Mouse (Mus musculus) layer of hippocampus, adult 9-10 months (tissue): ENCODE results near the gene Edaradd.
"Not testable (repeated sequence)": the region's sequence is repeated elsewhere in the genome, so short reads cannot be mapped to it uniquely, and the experiment has no call there.

Experiments used
- DNase-seq: peaks from one replicate; pipeline ENCODE4 v3.0.0; 2022; ENCODE audit warnings: low spot score

The Edaradd gene

DNA sequence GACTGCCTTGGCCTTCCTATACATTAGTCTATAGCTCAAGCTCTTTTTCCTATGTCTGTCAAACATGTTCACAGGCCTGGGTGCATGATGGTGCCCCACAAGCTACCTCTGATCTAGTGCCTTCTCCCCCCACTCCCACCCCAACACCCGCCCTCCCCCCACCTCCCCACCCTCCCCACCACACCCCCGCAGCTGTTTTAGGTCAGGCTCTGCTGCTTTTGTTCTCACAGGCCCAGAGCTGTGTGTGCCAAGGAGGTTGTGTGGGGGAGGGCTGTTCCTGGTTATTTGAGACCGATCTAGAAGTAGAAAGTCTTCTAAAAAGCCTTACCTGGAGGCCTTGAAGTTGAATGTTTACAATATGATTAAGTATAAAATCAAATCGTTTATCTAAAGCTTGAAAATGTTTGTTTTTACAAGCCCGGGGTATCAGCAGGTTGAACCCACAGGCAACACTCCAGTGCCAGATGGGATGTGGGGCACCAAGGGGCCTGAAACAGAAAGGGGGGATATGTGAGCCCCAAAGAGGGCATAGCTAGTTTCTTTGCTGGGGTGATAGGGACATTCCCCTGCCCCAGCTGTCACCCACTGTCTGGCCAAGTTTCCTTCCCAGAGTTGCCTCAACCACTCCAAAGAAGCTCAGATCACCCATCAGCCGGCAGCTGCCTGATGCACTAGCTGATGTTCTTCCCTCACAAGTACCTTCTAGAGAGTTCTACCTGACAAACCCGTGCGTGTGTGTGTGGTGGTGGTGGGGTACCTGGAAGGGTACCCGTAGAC is 8.9 kb downstream of the Edaradd start:
- DNase-seq, result no peak

DNA sequence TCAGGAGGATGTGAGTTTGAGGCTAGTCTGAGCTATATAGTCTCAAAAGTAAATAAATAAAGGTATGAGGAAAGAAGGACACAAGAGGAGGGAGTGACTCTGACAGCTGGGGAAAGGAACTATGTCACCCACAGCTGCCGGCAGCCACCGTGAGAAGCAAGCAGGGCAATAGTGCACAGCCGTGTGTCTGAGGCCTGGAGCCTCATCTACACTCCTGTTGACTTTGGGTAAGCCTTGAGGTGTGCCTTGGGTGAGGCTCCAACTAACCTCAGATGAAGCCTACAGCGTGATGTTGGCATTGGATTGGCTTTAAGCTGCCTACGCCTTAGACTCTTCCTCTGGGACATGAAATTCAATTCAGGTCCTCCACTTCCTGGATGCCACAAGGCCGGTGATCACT is 10.2 kb downstream of the Edaradd start:
- DNase-seq, result no peak

DNA sequence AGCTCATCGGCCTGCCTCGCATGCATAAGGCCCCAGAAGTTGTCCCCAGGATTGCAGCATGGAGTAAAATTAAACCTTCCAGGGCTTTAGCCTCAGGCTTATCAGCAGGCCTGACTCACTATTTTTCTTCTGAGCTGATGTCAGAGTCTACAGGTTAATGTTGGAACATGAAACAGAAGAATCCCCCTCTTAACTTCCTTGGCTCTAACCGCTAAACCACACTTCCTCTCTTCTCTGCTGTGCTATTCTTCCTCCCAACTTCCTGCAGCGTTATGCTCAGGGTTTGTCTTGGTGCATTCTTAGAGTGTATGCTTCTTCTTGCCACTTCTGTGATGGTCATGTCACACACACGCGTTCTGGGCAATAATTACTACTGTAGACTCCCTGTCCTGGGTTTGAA is 12.8 kb downstream of the Edaradd start:
- no peak for DNase-seq

DNA sequence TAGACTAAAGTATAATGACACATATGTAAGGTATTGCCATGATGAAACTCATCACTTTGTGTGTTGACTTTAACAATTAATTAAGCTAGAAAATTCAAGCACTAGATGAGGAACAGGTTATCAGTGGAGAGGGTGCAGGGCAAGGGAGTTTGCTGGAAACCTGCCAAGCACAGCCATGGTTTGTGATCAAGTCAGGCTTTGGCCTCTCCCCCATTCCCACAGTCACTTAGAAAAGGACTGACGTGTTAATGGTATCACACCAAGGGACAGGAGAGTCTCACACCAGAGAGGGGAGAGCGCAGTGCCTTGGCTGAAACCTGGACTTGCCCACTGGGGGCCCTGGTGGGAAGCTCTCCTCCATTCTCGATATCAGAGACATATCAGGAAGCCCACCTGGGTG is 14.9 kb downstream of the Edaradd start:
- no peak for DNase-seq

DNA sequence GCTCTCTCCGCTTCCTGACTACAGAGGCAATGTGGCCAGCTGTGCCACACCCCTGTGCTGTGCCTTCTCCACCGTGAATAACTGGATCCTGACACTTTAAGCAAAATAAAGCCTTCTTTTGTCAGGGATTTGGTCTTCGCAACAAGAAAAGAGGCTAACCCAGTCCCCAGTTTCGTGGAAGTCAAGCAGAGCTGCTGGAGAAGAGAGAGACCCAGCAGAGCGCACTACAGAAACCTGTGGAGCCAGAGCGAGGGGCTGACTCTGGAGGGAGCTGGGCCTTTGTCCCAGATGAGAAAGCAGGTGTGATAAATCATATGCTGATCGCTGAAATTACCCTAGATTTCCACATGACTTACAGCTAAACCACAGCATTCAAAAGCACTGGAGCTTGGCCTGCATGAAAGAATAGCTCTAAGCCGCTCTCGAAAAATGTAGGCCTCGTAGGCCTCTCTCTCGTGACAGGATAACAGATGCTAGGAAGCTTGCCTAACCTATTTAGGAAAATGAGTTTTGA is 16.9 kb downstream of the Edaradd start:
- no peak for DNase-seq

DNA sequence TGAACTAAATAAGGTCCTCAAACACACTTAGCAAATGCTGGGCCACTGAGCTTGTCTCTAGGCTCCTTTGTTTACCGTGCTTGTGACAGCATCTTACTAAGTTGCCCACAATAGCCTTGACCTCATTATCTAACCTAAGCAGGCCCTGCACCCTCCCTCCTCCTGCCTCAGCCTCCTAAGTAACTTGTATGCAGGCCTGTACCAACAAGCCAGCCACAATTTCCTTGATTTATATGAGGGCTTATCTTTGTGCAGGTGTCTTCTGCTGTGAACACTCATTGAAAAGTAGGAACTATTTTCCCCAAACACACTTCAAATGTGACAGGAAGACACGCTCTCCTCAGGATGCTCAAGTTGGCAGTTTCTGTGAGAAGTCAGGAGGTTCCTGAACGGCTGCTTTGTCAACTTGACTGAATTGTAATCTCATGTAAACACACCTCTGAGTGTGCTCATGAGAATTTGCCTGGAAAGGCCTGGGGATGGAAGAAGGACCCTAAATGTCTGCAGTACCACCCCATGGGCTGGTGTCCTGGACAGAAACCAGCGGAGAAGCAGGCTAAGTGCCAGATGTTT is 17.5 kb downstream of the Edaradd start:
- DNase-seq, result no peak

DNA sequence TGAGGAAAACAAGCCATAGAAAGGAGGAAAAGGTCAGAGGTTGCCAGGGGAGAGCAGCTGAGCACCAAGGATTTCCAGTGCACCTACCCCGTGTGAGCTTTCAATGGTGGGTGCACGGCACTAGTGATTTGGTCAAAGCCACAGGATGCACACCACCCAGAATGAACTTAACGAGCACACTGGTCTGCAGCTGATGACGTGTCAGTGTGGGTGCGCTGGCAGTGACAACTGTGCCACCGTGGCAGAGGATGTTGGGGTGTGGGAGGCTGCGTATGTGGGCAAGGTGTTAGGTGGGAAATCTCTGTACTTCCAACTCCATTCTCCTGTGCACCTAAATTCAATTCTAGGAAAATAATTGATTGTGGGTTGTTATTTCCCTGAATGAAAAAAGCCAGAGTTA is 21.1 kb downstream of the Edaradd start:
- DNase-seq, result no peak

DNA sequence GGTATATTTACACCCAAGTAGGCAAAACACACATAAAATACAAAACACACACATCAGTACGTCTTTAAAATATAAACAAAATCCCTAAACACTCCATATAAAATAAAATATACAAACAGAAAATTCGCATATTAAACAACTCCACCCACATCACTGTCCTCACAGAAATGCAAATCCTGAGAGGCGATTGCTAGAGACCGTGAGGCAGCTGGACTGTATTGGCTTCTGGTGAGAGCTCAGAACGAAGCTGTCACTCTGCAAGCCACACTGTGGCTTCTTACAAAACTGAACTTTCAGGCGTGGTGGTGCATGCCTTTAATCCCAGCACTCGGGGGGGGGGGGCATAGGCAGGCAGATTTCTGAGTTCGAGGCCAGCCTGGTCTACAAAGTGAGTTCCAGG is 22.4 kb downstream of the Edaradd start:
- no peak for DNase-seq

DNA sequence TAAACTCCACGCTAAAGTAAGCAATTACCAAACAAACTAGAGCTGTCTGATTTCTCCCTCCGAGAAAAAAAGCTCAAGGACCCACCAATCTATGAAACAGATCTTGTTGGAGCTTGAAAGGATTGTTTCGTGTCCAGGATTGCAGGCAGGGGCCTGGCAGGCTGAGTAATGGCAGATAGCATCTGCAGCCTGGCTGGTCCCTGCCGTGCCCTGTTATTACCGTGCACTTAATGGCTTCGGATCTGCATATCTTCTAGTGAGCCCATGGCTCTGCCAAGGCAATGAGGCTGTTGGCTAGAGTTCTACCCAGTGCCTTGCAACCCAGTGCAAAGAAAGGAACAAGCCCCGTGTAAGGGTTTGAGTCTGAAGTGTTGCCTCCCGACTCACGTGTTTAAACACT is 25.5 kb downstream of the Edaradd start:
- no peak for DNase-seq

DNA sequence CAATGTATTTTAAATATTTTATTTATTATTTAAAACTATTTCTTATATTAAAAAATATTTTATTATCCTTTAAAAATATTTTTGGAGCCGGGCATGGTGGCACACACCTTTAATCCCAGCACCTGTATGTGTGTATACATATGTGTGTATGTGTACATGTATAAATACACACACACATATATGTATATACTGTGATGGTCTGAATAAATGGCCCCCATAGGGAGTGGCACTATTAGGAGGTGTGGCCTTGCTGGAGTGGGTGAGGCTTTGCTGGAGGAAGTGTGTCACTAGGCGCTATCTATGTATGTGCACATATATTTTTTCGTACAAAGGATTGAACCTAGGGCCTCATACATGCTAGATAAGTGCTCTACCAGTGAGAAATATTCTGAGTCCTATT is 27.7 kb downstream of the Edaradd start:
- DNase-seq, result no peak

DNA sequence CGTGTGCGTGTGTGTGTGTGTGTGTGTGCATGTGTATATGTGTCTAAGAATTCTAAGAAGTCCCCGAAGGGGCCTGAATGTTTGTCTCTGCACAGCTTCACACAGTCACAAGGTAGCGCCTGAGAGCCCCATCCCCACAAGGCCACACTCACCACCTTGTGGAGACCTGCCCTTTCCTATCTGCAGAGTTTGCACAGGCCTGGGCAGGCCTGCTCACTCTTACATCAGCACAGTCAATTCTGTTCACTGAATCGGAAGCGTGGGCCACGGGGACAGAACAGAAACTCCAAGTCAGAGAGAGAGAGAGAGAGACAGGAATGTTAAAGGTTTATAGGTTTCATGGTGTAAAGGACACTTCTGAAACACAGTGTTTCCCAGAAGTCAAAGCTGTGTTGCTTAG is 34.6 kb downstream of the Edaradd start:
- no peak for DNase-seq

DNA sequence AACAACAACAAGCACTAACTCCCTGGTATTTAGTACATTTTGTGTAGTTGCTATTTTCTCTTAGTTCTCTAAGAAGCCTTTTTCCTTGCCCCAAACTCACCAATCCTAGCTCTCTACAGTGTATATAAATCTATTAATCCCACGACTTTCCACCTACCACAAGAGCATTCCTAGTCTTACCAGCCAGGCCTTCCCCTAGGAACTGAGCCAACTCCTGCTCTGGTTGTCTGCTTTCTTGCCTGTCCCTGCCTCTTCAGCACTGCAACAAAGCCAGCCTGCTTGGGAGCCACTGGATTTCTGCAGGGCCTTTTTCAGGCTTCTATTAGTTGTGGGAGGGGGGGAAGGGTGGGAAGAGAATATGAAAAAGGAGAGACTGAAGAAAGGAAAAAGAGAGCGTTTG is 35.0 kb downstream of the Edaradd start:
- no peak for DNase-seq

DNA sequence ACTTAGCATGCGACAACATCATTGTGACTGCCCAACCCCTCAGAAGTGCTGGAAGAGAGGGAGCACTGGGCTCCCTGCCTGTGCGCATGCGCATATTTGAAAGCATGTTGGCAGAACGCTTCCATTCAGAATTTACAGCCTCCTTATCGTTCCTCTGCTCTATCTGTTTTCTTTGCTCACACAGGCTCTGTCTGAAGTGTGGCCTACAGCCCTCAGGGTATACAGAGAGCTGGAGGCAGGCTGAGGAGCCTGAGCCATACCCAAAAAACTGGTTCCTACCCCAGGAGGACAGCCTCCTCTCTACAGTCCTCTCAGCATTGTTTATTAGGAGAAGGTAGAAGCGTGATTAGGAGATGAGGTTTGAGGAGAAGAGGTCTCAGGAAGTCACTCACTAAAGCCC is 40.4 kb downstream of the Edaradd start:
- no peak for DNase-seq

DNA sequence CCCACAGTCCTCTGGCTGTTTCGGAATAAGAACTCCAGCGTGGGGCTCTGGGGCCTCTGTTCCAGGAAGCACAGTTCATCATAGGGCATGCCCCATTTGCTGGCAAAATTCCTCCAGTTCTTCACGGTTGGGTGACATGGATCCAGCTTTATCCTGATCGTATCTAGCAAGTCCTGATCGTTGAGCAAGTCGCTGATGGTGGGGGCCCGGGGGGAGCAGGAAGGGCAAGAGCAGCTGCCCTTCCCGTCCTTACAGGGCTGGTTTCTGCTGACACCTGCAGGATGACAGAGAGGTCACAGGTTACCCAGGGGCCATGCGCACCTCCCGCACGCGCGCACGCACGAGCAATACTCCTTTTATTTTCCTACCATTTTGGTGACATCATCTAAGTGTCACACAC is 41.9 kb downstream of the Edaradd start:
- DNase-seq, result no peak

DNA sequence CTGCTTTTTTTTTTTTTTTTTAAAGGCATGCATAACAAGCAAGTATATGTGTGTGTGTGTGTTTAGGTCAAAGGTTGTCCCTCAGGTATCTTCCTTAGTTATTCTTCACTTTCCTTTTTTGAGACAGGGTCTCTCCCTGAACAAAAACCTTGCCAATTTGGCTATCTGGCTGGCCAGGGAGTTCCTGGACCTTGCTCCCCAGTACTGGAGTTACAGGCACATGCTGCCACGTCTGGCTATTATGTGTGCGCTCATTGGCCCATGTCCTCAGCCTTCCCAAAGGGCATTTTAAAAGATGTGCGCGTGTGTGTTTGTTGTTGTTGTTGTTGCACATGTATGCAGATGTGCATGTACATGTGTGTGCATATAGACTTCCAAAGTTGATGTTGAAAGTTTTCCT is 43.4 kb downstream of the Edaradd start:
- DNase-seq, result no peak

DNA sequence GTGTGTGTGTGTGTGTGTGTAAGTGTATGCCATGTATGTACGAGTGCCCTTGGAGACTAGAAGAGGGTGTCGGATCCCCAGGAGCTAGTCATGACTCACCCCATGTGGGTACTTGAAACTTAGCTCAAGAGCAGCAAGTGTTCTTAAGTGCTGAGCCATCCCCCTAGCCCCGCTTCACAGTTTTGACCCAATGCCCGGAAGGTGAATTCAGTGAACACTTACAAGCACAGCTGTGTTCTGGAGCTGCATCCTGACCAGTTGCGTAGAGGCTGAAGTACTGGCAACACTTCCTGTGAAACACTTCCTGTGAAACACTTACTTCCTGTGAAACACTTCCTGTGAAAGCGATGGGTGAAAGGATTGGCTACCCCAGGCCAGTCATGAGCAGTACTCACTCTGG is 45.0 kb downstream of the Edaradd start:
- DNase-seq, result no peak

DNA sequence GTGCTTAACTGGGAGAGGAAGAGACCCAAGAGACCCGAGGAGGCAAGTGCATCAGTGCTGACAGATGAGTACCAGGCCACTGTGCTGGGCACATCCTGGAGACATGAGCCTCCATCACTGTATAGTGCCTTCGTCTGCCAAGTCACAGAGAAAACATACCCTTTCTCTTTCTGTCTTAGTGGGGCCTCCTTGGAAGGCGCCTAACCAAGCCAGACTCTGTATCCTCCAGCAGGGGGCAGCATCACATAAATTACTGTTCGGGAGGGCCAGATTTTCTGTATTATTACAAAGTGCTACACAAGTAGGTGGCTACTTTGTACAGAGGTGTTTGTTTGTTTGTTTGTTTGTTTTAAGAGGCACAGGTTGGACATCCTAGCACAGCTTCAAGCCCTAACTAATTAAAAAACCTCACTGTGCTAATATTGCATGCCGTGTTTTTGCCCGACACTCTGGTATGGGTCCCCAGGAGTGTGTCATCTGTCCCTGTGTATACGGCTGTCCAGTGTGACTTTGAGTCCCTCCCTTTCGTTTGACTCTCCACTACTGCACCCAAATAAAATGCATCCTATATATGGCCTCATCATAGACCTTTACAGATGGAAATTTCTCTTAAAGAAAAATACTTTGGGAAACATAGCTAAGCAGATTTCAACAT is 46.4 kb downstream of the Edaradd start:
- DNase-seq, result peak; percentile 60

DNA sequence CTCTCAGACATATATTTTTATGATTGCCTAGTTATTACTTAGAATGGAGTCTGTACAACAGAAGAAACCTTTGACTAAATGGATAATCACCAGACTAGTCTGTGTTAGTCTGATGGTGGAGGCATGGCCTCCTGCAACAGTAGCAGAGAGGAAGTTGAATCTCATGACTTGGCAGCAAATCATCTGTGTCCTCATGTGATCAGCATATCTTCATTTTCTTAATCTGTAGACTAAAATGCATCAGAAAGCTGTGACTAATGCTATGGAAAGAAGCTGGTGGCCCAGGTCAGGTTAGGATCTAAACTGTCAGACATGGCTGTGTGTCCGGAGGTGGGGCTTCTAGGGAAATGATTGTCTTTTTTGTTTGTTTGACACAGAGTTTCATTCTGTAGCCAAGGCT is 51.8 kb downstream of the Edaradd start:
- no peak for DNase-seq

DNA sequence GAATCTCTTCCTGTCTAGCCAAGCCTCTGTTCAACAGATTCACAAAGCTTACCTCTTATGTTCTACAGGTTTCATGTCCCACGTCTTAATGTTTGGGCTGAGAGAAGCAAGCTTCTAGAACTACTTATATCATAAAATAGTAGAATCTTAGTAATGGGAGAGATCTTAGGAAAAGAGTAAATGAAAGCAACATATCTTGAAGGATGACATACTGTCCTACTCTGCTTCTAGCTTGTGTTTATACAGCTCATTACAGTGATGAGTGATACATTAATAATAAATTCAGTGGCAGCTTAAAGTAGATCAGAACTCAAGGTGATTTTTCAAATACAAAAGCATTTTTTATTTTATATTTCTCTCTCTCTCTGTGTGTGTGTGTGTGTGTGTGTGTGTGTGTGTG is 55.4 kb downstream of the Edaradd start, which contains the start of gene Lgals8:
Gene Lgals8 (minus strand): TSS at position 101 of the 400 bp plus-strand sequence.
- no peak for DNase-seq

DNA sequence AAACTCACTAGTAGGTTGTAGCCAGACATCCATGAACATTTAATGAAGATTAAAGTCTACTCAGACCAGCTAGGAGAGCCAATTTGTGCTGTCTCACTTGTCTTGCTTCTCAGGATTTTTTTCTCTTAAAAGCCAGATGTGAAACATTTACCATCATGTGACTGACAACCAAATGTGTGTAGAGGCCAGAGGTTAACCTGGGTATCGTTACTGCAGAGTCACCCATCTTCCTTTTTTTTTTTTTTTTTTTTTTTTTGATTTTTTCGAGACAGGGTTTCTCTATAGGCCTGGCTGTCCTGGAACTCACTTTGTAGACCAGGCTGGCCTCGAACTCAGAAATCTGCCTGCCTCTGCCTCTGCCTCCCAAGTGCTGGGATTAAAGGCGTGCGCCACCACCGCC is 56.1 kb downstream of the Edaradd start:
- DNase-seq, result not testable (repeated sequence)

DNA sequence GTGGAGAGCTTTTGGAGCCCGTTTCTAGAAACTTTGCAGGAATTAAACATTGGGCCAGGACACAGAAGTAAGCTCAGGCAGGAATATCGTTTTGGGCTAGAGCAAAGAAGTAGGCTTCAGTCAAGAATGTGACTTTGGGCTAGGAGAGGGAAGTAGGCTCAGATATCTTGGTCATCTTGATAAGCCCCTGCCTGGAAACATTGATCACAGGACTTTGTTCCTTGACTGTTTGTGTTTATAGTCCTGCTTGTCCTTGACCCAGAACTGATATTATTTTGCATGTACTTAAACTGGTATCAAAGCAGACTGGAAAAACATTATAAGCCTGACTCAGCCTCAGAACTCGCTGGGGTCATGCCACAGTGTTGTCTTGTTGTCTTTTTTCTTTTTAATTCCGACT is 57.6 kb downstream of the Edaradd start:
- DNase-seq, result no peak

DNA sequence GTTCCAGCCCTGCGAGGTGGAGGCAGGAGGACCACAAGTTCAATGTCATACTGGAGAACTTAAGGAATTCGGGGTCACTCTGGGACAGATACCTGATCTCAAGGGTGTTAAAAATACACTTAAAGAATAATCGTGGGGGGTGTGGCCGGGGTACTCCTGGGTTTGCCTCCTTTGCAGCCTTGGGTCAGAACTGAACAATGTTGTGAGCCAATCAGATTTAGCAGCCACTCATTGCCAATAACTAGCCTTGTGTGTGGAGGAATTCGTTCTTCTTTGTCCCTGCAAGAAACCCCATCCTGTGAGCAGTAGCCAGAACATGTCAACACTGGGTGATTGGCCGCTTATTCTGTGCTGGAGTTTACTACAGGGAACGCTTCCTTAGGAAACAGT is 58.5 kb downstream of the Edaradd start:
- DNase-seq, result no peak
